ENCODE assay signal across 8 mouse cellular contexts in the genomic region with DNA sequence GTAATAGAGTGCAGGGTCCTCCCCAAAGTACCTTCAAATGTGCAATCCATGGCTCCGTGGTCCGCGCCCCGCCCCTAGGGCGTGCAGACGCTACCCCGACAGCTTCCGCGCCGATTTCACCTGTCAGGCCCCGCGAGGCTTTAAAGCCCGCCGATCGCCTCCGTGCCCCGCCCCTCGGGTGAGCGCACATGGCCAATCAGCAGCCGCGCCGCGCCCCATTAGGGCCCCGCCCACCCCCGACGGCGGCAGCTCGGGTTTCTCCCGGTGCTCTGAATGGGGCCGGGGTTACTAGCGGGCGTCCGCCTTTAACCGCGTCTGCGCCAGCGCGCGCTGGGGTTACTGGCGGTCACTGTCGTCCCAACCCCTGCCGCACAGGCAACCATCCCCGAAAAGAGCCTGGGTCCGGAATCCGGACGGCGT. TPM values are rescaled to one million over a fixed set of nuclear protein-coding genes. Genes with fewer than 3 reads are reported as not detected.
DNase-seq lines count a peak whose midpoint lies in the region; ATAC-seq and TF ChIP-seq lines count a peak whose summit lies in the region.

No protein-coding gene starts in this region.

- DNase-seq in ES-CJ7 (ENCODE audit: low read depth, low spot score), result peak; percentile 97
- peak; percentile 79 for DNase-seq in cerebellum, adult 18-20 months
- DNase-seq in heart, postnatal 36 days, result peak; percentile 91
- peak; percentile 86 to 89 for DNase-seq in layer of hippocampus, adult 2 months (ENCODE audit: low spot score in 2 of 2)
- DNase-seq in lung, adult 2 months, result peak; percentile 94
- DNase-seq in testis, postnatal 14 days (ENCODE audit: low spot score), result peak; percentile 92

- H3K4me3 ChIP-seq in forebrain, embryonic 16.5 days (replicated peaks; ENCODE audit: low read length), result peak overlapping the region; percentile 50
- peak overlapping the region; percentile 57 for H3K4me3 ChIP-seq in layer of hippocampus, adult 2 months
- H3K4me3 ChIP-seq in lung, adult 2 months (replicated peaks; ENCODE audit: extremely low read depth, low read depth, low read length), result peak overlapping the region; percentile 61
- peak overlapping the region; percentile 48 for H3K4me3 ChIP-seq in neural tube, embryonic 15.5 days (replicated peaks)

- TF ChIP-seq CTCF in layer of hippocampus, adult 2 months (conservative IDR thresholded peaks at IDR 0.05), result no peak
- no peak for TF ChIP-seq CTCF in lung, adult 2 months (IDR thresholded peaks at IDR 0.05; ENCODE audit: insufficient read depth, low read length)

- H3K4me1 ChIP-seq in forebrain, embryonic 16.5 days (replicated peaks; ENCODE audit: control insufficient read depth, insufficient read depth, low read length), result peaks cover 52% of the 10 kb centered on the region
- H3K4me1 ChIP-seq in lung, adult 2 months (ENCODE audit: control insufficient read depth, insufficient read depth, low read length), result peaks cover 21% of the 10 kb centered on the region; the same call in 1 of the 2 replicates
- H3K4me1 ChIP-seq in neural tube, embryonic 15.5 days, result peaks cover 70% of the 10 kb centered on the region

- H3K9me3 ChIP-seq in forebrain, embryonic 16.5 days (ENCODE audit: control insufficient read depth, low read length), result no peaks in the 10 kb centered on the region
- H3K9me3 ChIP-seq in neural tube, embryonic 15.5 days (replicated peaks), result no peaks in the 10 kb centered on the region

- intact Hi-C loops in heart, postnatal 36 days (cut with DNase I), result no loop called here

- H3K9ac ChIP-seq in forebrain, embryonic 16.5 days (replicated peaks; ENCODE audit: low read depth, low read length), result peak overlapping the region; percentile 56
- H3K9ac ChIP-seq in neural tube, embryonic 15.5 days (replicated peaks), result peak overlapping the region; percentile 55

- ATAC-seq in forebrain, embryonic 16.5 days, result peak; percentile 89
- peak; percentile 80 for ATAC-seq in neural tube, embryonic 15.5 days (ENCODE audit: low FRiP score)

- H3K4me2 ChIP-seq in forebrain, embryonic 16.5 days (ENCODE audit: low read length), result peak overlapping the region; percentile 60
- peak overlapping the region; percentile 67 for H3K4me2 ChIP-seq in neural tube, embryonic 15.5 days

- peak overlapping the region; percentile 69 for H3K27ac ChIP-seq in forebrain, embryonic 16.5 days (ENCODE audit: low read length)
- H3K27ac ChIP-seq in layer of hippocampus, adult 2 months, result peak overlapping the region; percentile 90
- peak overlapping the region; percentile 82 for H3K27ac ChIP-seq in neural tube, embryonic 15.5 days (replicated peaks)

- no peaks in the 10 kb centered on the region for H3K27me3 ChIP-seq in forebrain, embryonic 16.5 days (replicated peaks; ENCODE audit: control insufficient read depth, insufficient read depth, low read length)
- no peaks in the 10 kb centered on the region for H3K27me3 ChIP-seq in neural tube, embryonic 15.5 days (replicated peaks)

- TF ChIP-seq POLR2A in lung, adult 2 months (IDR thresholded peaks at IDR 0.05; ENCODE audit: borderline replicate concordance, extremely low read depth, low read depth, low read length), result peak; percentile 79; the same call in 1 of the 2 replicates

- 0% methylated on average over 47 of the region's 47 CpGs for whole genome bisulfite sequencing in forebrain, embryonic 16.5 days
- WGBS in lung, adult 2 months, result 1% methylated on average over 47 of the region's 47 CpGs
- under 1% methylated on average over 47 of the region's 47 CpGs for WGBS in neural tube, embryonic 15.5 days

- no peaks in the 10 kb centered on the region; the same call in 1 of the 2 replicates for H3K36me3 ChIP-seq in forebrain, embryonic 16.5 days (ENCODE audit: control insufficient read depth, insufficient read depth)
- peaks cover 10% of the 10 kb centered on the region; the same call in 1 of the 2 replicates for H3K36me3 ChIP-seq in neural tube, embryonic 15.5 days

RNA-seq across cellular contexts. Expression of gene Srebf1, which starts 12.1 kb away (rescaled TPM):
- 41.1 and 46.9 TPM in 2 replicates for polyA plus RNA-seq in forebrain, embryonic 16.5 days (2015; fragmentation: Nextera tagmentation; extraction: Ambion mirVana)
- 10 to 100 TPM; 28.9 to 39.5 TPM for total RNA-seq in heart, postnatal 36 days (2021)
- total RNA-seq in layer of hippocampus, adult 2 months (2021), result 10 to 100 TPM; 64.2 to 70.8 TPM
- 206 and 236 TPM in 2 replicates for polyA plus RNA-seq in lung, adult 2 months (2012; rRNA removed)
- polyA plus RNA-seq in neural tube, embryonic 15.5 days (2015; fragmentation: Nextera tagmentation; extraction: Ambion mirVana), result 44.2 and 50.0 TPM in 2 replicates

Comparison
In these comparisons a context has a peak if more than half of its experiments do, and no peak if none do; other contexts are left out.
1. Peak in every context shown above with its lines: DNase-seq, ATAC-seq, H3K4me3 ChIP-seq and H3K27ac ChIP-seq.